Mouse (Mus musculus) MEL (cell line): ENCODE measurements at regions not wholly inside any gene's neighbourhood (a gene's known extent, or its start where the extent isn't known, plus 50 kb on each side); places are given as distances from the start of the nearest gene placed in this dataset.

ENCODE experiments used
- DNase-seq: peaks from one replicate; pipeline ENCODE4 v3.0.0; 2011; ENCODE audit warnings: low read depth, low spot score
- H3K27ac ChIP-seq: 2 replicates; pipeline ENCODE4 v1.5.1; 2012; ENCODE audit warnings: low read depth, mild to moderate bottlenecking, control low read depth, low read length, moderate library complexity; ENCODE audit not compliant: control insufficient read depth
- H3K27me3 ChIP-seq, 2 experiments: fragments of 150-350 bp in 1 of 2; sonication (generic) in 1 of 2; 2 replicates each; pipeline ENCODE4 v1.6.1; 2012; ENCODE audit warnings: low read length in 2 of 2, mild to moderate bottlenecking in 2 of 2, improper control_type of control experiment in 1 of 2, moderate library complexity in 1 of 2; ENCODE audit not compliant: insufficient read depth in 2 of 2, control insufficient read depth in 1 of 2
- H3K36me3 ChIP-seq, 2 experiments: 2 replicates each; pipeline ENCODE4 v1.6.1; 2012 to 2014; ENCODE audit warnings: low read length in 2 of 2, improper control_type of control experiment in 1 of 2, inconsistent platforms in 1 of 2, mild to moderate bottlenecking in 1 of 2; ENCODE audit not compliant: insufficient read depth in 2 of 2, control insufficient read depth in 1 of 2
- H3K4me1 ChIP-seq, 2 experiments: fragments of 150-350 bp in 1 of 2; sonication (generic) in 1 of 2; 2 replicates each; pipeline ENCODE4 v1.6.1; 2012; ENCODE audit warnings: low read length in 2 of 2, improper control_type of control experiment in 1 of 2, mild to moderate bottlenecking in 1 of 2; ENCODE audit not compliant: insufficient read depth in 2 of 2, control insufficient read depth in 1 of 2
- H3K4me3 ChIP-seq, 2 experiments: fragments of 150-350 bp in 1 of 2; sonication (generic) in 1 of 2; 2 replicates each; pipeline ENCODE4 v1.5.1; 2012; ENCODE audit warnings: low read depth in 2 of 2, low read length in 2 of 2, mild to moderate bottlenecking in 2 of 2, moderate library complexity in 2 of 2, control low read depth in 1 of 2, improper control_type of control experiment in 1 of 2; ENCODE audit not compliant: control insufficient read depth in 1 of 2, insufficient read depth in 1 of 2
- H3K79me2 ChIP-seq: 2 replicates; pipeline ENCODE4 v1.6.1; 2012; ENCODE audit warnings: mild to moderate bottlenecking, low read length, moderate library complexity; ENCODE audit not compliant: control insufficient read depth, poor library complexity, insufficient read depth
- H3K9ac ChIP-seq: 2 replicates; pipeline ENCODE4 v1.6.1; 2012; ENCODE audit warnings: low read depth, mild to moderate bottlenecking, control low read depth, low read length, moderate library complexity; ENCODE audit not compliant: control insufficient read depth, poor library complexity, severe bottlenecking
- H3K9me3 ChIP-seq: fragments of 150-350 bp; sonication (generic); replicated peaks from 2 replicates; pipeline ENCODE4 v1.6.1; 2012; ENCODE audit warnings: mild to moderate bottlenecking, low read length, improper control_type of control experiment, moderate library complexity; ENCODE audit not compliant: insufficient read depth
- CHD1 ChIP-seq: IDR thresholded peaks from 2 replicates; pipeline ENCODE4 v1.6.1; 2012; ENCODE audit warnings: low read depth, mild to moderate bottlenecking, inconsistent platforms, low read length, improper control_type of control experiment
- CHD2 ChIP-seq: IDR thresholded peaks from 2 replicates; pipeline ENCODE4 v1.6.1; 2011; ENCODE audit warnings: low read length, improper control_type of control experiment
- E2F4 ChIP-seq: IDR thresholded peaks from 2 replicates; pipeline ENCODE4 v1.6.1; 2011; ENCODE audit warnings: low read depth, low read length, improper control_type of control experiment, borderline replicate concordance
- EP300 ChIP-seq, 2 experiments: IDR thresholded peaks; 2 replicates each; pipeline ENCODE4 v1.6.1; 2011; ENCODE audit warnings: improper control_type of control experiment in 2 of 2, low read length in 2 of 2, low read depth in 1 of 2, mild to moderate bottlenecking in 1 of 2
- GABPA ChIP-seq: IDR thresholded peaks from 2 replicates; pipeline ENCODE4 v1.6.1; 2012; ENCODE audit warnings: low read depth, mild to moderate bottlenecking, inconsistent platforms, low read length, improper control_type of control experiment, moderate library complexity
- HCFC1 ChIP-seq: IDR thresholded peaks from 2 replicates; pipeline ENCODE4 v1.6.1; 2012; ENCODE audit warnings: low read depth, mild to moderate bottlenecking, inconsistent platforms, low read length, improper control_type of control experiment, moderate library complexity
- JUND ChIP-seq: IDR thresholded peaks from 2 replicates; pipeline ENCODE4 v1.6.1; 2011; ENCODE audit warnings: low read depth, mild to moderate bottlenecking, improper control_type of control experiment, low read length
- MAFK ChIP-seq: IDR thresholded peaks from 2 replicates; pipeline ENCODE4 v1.6.1; 2011; ENCODE audit warnings: low read depth, mild to moderate bottlenecking, low read length, improper control_type of control experiment, borderline replicate concordance
- MAX ChIP-seq: IDR thresholded peaks from 2 replicates; pipeline ENCODE4 v1.6.1; 2011; ENCODE audit warnings: low read length, improper control_type of control experiment
- MAZ ChIP-seq: IDR thresholded peaks from 2 replicates; pipeline ENCODE4 v1.6.1; 2012; ENCODE audit warnings: low read depth, mild to moderate bottlenecking, inconsistent platforms, low read length, improper control_type of control experiment
- MXI1 ChIP-seq: IDR thresholded peaks from 2 replicates; pipeline ENCODE4 v1.6.1; 2011; ENCODE audit warnings: mild to moderate bottlenecking, low read depth, low read length, improper control_type of control experiment
- NELFE ChIP-seq: IDR thresholded peaks from 2 replicates; pipeline ENCODE4 v1.6.1; 2011; ENCODE audit warnings: low read depth, low read length, improper control_type of control experiment
- RCOR1 ChIP-seq: IDR thresholded peaks from 2 replicates; pipeline ENCODE4 v1.6.1; 2012; ENCODE audit warnings: low read depth, mild to moderate bottlenecking, inconsistent platforms, low read length, improper control_type of control experiment
- SIN3A ChIP-seq: IDR thresholded peaks from 2 replicates; pipeline ENCODE4 v1.6.1; 2012; ENCODE audit warnings: low read length, improper control_type of control experiment, inconsistent platforms
- SMC3 ChIP-seq: IDR thresholded peaks from 2 replicates; pipeline ENCODE4 v1.6.1; 2011; ENCODE audit warnings: low read depth, low read length, improper control_type of control experiment
- TAL1 ChIP-seq: IDR thresholded peaks from 2 replicates; pipeline ENCODE4 v1.6.1; 2012; ENCODE audit warnings: mild to moderate bottlenecking, inconsistent platforms, low read length, moderate library complexity, mixed read lengths
- UBTF ChIP-seq: IDR thresholded peaks from 2 replicates; pipeline ENCODE4 v1.6.1; 2012; ENCODE audit warnings: low read depth, mild to moderate bottlenecking, inconsistent platforms, low read length, improper control_type of control experiment, moderate library complexity, borderline replicate concordance; ENCODE audit not compliant: insufficient read depth
- ZC3H11A ChIP-seq: IDR thresholded peaks from 2 replicates; pipeline ENCODE4 v1.6.1; 2012; ENCODE audit warnings: low read depth, mild to moderate bottlenecking, inconsistent platforms, low read length, improper control_type of control experiment
- ZKSCAN1 ChIP-seq: IDR thresholded peaks from 2 replicates; pipeline ENCODE4 v1.6.1; 2012; ENCODE audit warnings: low read depth, mild to moderate bottlenecking, inconsistent platforms, low read length, improper control_type of control experiment, moderate library complexity
- ZMIZ1 ChIP-seq: IDR thresholded peaks from 2 replicates; pipeline ENCODE4 v1.6.1; 2012; ENCODE audit warnings: low read depth, mild to moderate bottlenecking, inconsistent platforms, low read length, improper control_type of control experiment, moderate library complexity
- ZNF384 ChIP-seq: IDR thresholded peaks from 2 replicates; pipeline ENCODE4 v1.6.1; 2012; ENCODE audit warnings: low read depth, mild to moderate bottlenecking, inconsistent platforms, low read length, improper control_type of control experiment

DNA sequence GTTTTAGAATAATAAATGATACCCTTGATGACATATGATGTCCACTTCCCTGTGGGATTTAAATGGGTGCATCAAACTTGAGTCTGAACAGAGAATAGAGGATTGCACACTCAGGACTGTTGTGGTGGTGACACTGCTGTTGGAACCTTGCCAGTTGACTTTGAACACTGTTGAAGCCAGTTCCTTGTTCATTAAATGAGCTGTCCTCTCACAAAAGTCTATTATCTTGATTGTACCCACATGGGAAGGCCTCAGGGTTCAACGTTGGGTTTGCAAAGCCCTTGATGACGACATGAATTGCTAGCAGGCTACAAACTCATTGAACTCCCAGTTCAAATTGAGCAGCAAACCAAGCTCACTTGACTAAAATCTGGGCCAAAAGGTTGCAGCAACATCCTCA lies 237.3 kb upstream of the Atp2b1 start:
- TF ChIP-seq NELFE = no peak
- no peak for TF ChIP-seq CHD1
- no peak for TF ChIP-seq JUND
- Histone ChIP-seq H3K9ac (no peak overlapping the region), H3K4me1 (no peaks in the 10 kb centered on the region), H3K27me3 (no peaks in the 10 kb centered on the region; a peak in 1 of 4 replicates), H3K36me3 (no peaks in the 10 kb centered on the region), H3K27ac (no peak overlapping the region), H3K79me2 (no peaks in the 10 kb centered on the region), H3K9me3 (no peaks in the 10 kb centered on the region), H3K4me3 (no peak overlapping the region)
- peak; percentile 35 for DNase-seq

DNA sequence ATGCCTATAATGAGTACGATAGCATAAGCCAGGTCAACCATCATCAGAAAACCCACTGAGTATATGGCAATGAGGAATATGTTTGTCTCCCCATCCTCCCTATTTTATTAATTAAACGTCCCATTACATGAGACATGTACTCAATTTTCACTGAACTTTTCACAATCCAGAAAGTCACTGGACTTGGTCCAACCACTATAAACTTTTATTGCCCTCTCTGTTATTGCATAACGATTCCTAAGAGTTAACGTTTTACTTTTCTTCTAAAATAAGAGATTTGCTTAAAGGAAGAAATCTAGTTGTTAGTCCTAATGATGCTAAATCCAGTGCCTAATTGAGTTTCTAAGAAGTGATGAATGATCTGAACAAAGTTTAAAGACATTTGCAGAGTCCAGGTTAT lies 236.0 kb upstream of the Atp2b1 start:
- no peaks in the 10 kb centered on the region for H3K36me3 ChIP-seq
- H3K4me1 ChIP-seq = no peaks in the 10 kb centered on the region
- H3K9me3 ChIP-seq = no peaks in the 10 kb centered on the region
- no peaks in the 10 kb centered on the region for H3K79me2 ChIP-seq
- no peak overlapping the region for H3K9ac ChIP-seq
- H3K27ac ChIP-seq = no peak overlapping the region
- no peak for DNase-seq
- no peak overlapping the region for H3K4me3 ChIP-seq
- H3K27me3 ChIP-seq = no peaks in the 10 kb centered on the region; a peak in 1 of 4 replicates
- TF ChIP-seq GABPA (no peak), HCFC1 (no peak), RCOR1 (no peak), MAX (no peak), MAFK (no peak), MAZ (no peak), MXI1 (no peak), SMC3 (no peak), EP300 (IDR thresholded peaks at IDR 0.05; ENCODE audit: low read depth in 1 of 2, low read length in 2 of 2) (no peak), ZKSCAN1 (no peak), TAL1 (no peak), ZC3H11A (no peak)

DNA sequence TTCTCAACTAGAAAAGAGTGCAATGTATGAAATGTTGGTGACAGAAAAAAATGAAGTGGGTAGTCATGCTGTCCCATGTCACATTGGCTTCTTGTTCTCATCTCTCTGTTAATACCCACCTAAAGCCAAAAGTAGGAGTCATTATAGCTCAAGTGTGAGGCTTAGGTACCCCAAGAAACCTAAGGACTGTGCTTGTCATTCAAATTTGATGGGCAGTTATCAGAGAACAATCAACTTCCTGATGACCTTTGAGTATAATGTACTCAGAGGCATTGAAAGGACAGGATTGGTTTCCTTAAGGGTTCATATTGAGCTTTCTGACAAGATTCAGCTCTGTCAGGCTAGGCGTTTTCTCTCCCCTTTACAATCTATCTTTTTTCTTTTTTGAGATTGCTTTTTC lies 231.8 kb upstream of the Atp2b1 start:
- no peaks in the 10 kb centered on the region for H3K79me2 ChIP-seq
- no peak overlapping the region for H3K9ac ChIP-seq
- no peaks in the 10 kb centered on the region for H3K36me3 ChIP-seq
- H3K9me3 ChIP-seq = no peaks in the 10 kb centered on the region
- no peak overlapping the region for H3K27ac ChIP-seq
- TF ChIP-seq GABPA (no peak), CHD2 (no peak), CHD1 (no peak), ZNF384 (no peak), TAL1 (no peak), SIN3A (no peak), JUND (no peak), ZC3H11A (no peak), E2F4 (no peak), ZKSCAN1 (no peak), UBTF (no peak), ZMIZ1 (no peak)
- DNase-seq = no peak
- H3K4me3 ChIP-seq = no peak overlapping the region
- H3K4me1 ChIP-seq = no peaks in the 10 kb centered on the region
- H3K27me3 ChIP-seq = no peaks in the 10 kb centered on the region; a peak in 1 of 4 replicates
